Mouse (Mus musculus) liver, embryonic 15.5 days (tissue): ENCODE results near the gene Klk1b22. TPM values are rescaled to one million over a fixed set of nuclear protein-coding genes. Genes with fewer than 3 reads are reported as not detected.
"Not testable (repeated sequence)": the region's sequence is repeated elsewhere in the genome, so short reads cannot be mapped to it uniquely, and the experiment has no call there.

ENCODE experiments used
- ATAC-seq: fragments of 200-750 bp; cut with Nextera tagmentation; 2 replicates; pipeline ENCODE4 v1.8.0; 2017; ENCODE audit warnings: moderate number of reproducible peaks, mild to moderate bottlenecking, moderate library complexity; ENCODE audit not compliant: insufficient read depth
- H3K27ac ChIP-seq: fragments of 300-500 bp; sonication (generic); replicated peaks from 2 replicates; pipeline ENCODE4 v1.5.1; 2015; ENCODE audit warnings: mild to moderate bottlenecking, inconsistent platforms
- H3K27me3 ChIP-seq: fragments of 300-500 bp; sonication (generic); 2 replicates; pipeline ENCODE4 v1.6.1; 2015; ENCODE audit warnings: mild to moderate bottlenecking, inconsistent platforms
- H3K36me3 ChIP-seq: fragments of 300-500 bp; sonication (generic); replicated peaks from 2 replicates; pipeline ENCODE4 v1.6.1; 2015; ENCODE audit warnings: moderate library complexity, mild to moderate bottlenecking, inconsistent platforms
- H3K4me1 ChIP-seq: fragments of 300-500 bp; sonication (generic); replicated peaks from 2 replicates; pipeline ENCODE4 v1.6.1; 2015; ENCODE audit warnings: inconsistent platforms
- H3K4me2 ChIP-seq: fragments of 300-500 bp; sonication (generic); 2 replicates; pipeline ENCODE4 v1.6.1; 2015; ENCODE audit warnings: moderate library complexity, mild to moderate bottlenecking, inconsistent platforms
- H3K4me3 ChIP-seq: fragments of 300-500 bp; sonication (generic); replicated peaks from 2 replicates; pipeline ENCODE4 v1.5.1; 2015; ENCODE audit warnings: mild to moderate bottlenecking, inconsistent platforms
- H3K9ac ChIP-seq: fragments of 300-500 bp; sonication (generic); 2 replicates; pipeline ENCODE4 v1.6.1; 2015; ENCODE audit warnings: moderate library complexity, mild to moderate bottlenecking, inconsistent platforms
- H3K9me3 ChIP-seq: fragments of 300-500 bp; sonication (generic); replicated peaks from 2 replicates; pipeline ENCODE4 v1.6.1; 2016; ENCODE audit warnings: inconsistent platforms
- WGBS: fragments of 180-500 bp; shearing (Covaris S2); methylation state at CpG from one replicate; pipeline ENCODE4 v1.1.7; 2015; ENCODE audit warnings: mixed read lengths; ENCODE audit not compliant: insufficient replicate concordance; 5-methylcytosine and 5-hydroxymethylcytosine counted together
- polyA plus RNA-seq: library from polyadenylated mRNA; unstranded; fragments of >200 nt; fragmentation: Nextera tagmentation; extraction: Ambion mirVana; gene quantifications from 2 replicates; pipeline ENCODE4 v1.2.1, GENCODE M21; 2015

Gene Klk1b22
- not detected in 2 replicates for polyA plus RNA-seq

DNA sequence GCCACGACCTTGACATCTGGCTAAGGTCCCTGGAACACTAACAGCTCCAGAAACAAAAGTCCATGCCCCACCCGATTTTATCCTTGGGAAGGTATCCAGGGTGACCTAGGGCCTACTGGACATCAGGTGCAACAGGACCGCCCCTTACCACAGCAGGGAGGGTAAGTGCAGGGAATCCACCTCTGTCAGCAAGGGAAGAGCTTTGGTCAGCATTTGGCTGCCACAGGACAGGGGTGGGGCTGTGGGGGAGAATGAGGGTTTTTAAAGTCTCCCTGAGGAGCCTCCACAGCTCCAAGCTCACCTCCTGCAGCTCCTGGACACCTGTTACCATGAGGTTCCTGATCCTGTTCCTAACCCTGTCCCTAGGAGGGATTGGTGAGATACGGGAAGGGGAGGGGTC is at the start of gene Klk1b22:
Gene Klk1b22, plus strand, starts transcription at position 301 of the 400 bp plus-strand sequence.
- H3K4me1 ChIP-seq: no peaks in the 10 kb centered on the region
- H3K36me3 ChIP-seq: no peaks in the 10 kb centered on the region
- no peak within 1 kb of the TSS for H3K4me3 ChIP-seq
- no peaks in the 10 kb centered on the region for H3K9me3 ChIP-seq
- no peaks in the 10 kb centered on the region for H3K27me3 ChIP-seq
- H3K9ac ChIP-seq: no peak within 1 kb of the TSS
- WGBS: 44% methylated on average over 4 of the region's 4 CpGs
- H3K27ac ChIP-seq: no peak within 1 kb of the TSS
- no peak for ATAC-seq
- H3K4me2 ChIP-seq: no peak within 1 kb of the TSS

- no peak overlapping the region for H3K27ac ChIP-seq
- no peak overlapping the region for H3K4me2 ChIP-seq
- no peak for ATAC-seq
- WGBS: 46% methylated on average over 2 of the region's 2 CpGs
- H3K9ac ChIP-seq: no peak overlapping the region
- no peaks in the 10 kb centered on the region for H3K36me3 ChIP-seq
- H3K27me3 ChIP-seq: no peaks in the 10 kb centered on the region
- no peaks in the 10 kb centered on the region for H3K4me1 ChIP-seq
- H3K4me3 ChIP-seq: no peak overlapping the region
- H3K9me3 ChIP-seq: no peaks in the 10 kb centered on the region
These were observed 40.4 kb upstream of the Klk1b22 start for GRCm38 (mm10) chr7:44072117-44072516.

DNA sequence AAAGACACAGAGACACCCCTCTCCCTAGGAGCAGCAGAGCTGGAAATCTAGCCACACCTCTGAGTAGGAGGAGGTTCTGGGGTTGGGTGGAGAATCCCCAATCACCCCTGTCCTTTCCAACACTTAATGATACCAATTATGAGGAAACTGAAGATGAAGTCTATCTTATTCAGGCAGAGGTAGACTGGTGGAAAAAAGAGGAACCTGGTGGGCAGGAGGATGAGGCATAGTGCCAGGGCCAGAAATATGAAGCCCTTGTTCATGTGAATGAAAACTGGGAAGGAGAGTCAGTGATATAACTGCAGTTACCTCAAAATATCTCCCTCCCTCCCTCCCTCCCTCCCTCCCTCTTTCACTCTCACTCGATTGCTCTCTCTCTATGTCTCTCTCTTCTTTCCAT is 34.8 kb upstream of the Klk1b22 start:
- no peak overlapping the region for H3K27ac ChIP-seq

DNA sequence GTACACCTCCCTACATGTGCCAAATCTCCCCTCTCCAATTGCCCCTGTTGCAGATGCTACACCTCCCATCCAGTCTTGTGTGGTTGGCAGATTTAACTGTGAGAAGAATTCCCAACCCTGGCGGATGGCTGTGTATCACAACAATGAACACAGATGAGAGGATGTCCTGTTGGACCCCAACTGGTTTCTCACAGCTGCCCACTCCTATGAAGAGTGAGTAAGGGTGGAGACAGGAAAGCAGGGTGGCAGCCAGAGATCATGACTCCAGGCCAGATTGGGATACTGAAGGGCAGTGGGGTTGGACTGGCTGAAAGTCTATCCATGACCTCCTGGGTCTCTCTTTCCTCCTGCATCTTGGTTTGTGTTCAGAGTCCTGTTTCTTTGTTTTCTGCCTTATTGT is 16.4 kb upstream of the Klk1b22 start:
- H3K4me3 ChIP-seq: no peak overlapping the region
- no peaks in the 10 kb centered on the region for H3K4me1 ChIP-seq
- no peak overlapping the region for H3K27ac ChIP-seq
- H3K9me3 ChIP-seq: no peaks in the 10 kb centered on the region
- no peaks in the 10 kb centered on the region for H3K36me3 ChIP-seq
- no peak for ATAC-seq
- no peak overlapping the region for H3K9ac ChIP-seq
- 53% methylated on average over 1 of the region's 1 CpGs for WGBS
- no peak overlapping the region for H3K4me2 ChIP-seq
- no peaks in the 10 kb centered on the region for H3K27me3 ChIP-seq

More for the DNA sequence above, 34.8 kb upstream of the Klk1b22 start:
- Histone ChIP-seq H3K36me3 (no peaks in the 10 kb centered on the region), H3K9ac (no peak overlapping the region), H3K9me3 (no peaks in the 10 kb centered on the region), H3K27me3 (no peaks in the 10 kb centered on the region), H3K4me2 (no peak overlapping the region), H3K4me1 (no peaks in the 10 kb centered on the region), H3K4me3 (no peak overlapping the region)
- 38% methylated on average over 1 of the region's 1 CpGs for WGBS
- no peak for ATAC-seq

GRCm38 (mm10) chr7:44102028-44102427 is 10.4 kb upstream of the Klk1b22 start, which contains the start of gene Klk1b21:
Gene Klk1b21, plus strand, starts transcription at chr7:44102328.
- ATAC-seq, H3K4me2 ChIP-seq, H3K4me3 ChIP-seq, H3K36me3 ChIP-seq, H3K27me3 ChIP-seq, H3K9me3 ChIP-seq, H3K4me1 ChIP-seq, H3K27ac ChIP-seq, H3K9ac ChIP-seq: not testable (repeated sequence)
- WGBS: 58% methylated on average over 3 of the region's 3 CpGs

GRCm38 (mm10) chr7:44123445-44123844 is 11.0 kb downstream of the Klk1b22 start:
- no peaks in the 10 kb centered on the region for H3K4me1 ChIP-seq
- no peak overlapping the region for H3K4me3 ChIP-seq
- no peak overlapping the region for H3K9ac ChIP-seq
- no peaks in the 10 kb centered on the region for H3K27me3 ChIP-seq
- 60% methylated on average over 6 of the region's 6 CpGs for WGBS
- no peaks in the 10 kb centered on the region for H3K9me3 ChIP-seq
- no peak for ATAC-seq
- H3K4me2 ChIP-seq: no peak overlapping the region
- no peaks in the 10 kb centered on the region for H3K36me3 ChIP-seq
- no peak overlapping the region for H3K27ac ChIP-seq

- H3K9ac ChIP-seq: no peak within 1 kb of the TSS
- H3K4me1 ChIP-seq: no peaks in the 10 kb centered on the region
- no peak within 1 kb of the TSS for H3K4me2 ChIP-seq
- ATAC-seq: no peak
- H3K4me3 ChIP-seq: no peak within 1 kb of the TSS
- H3K27ac ChIP-seq: no peak within 1 kb of the TSS
- H3K36me3 ChIP-seq: no peaks in the 10 kb centered on the region
- H3K9me3 ChIP-seq: no peaks in the 10 kb centered on the region
- no peaks in the 10 kb centered on the region for H3K27me3 ChIP-seq
- 66% methylated on average over 3 of the region's 3 CpGs for WGBS
These were observed 24.0 kb downstream of the Klk1b22 start, which contains the start of gene Klk1b16 for GRCm38 (mm10) chr7:44136467-44136866. Gene Klk1b16, plus strand, starts transcription at chr7:44136767.

Other genes with a start within 250 kb of the Klk1b22 start
- not detected in 2 replicates for gene Klk4, start 231.5 kb upstream of the Klk1b22 start, polyA plus RNA-seq
- gene Klk15, start 178.9 kb upstream of the Klk1b22 start, polyA plus RNA-seq: not detected in 2 replicates
- gene Klk1b8, start 162.0 kb upstream of the Klk1b22 start, polyA plus RNA-seq: not detected in 2 replicates
- not detected in 2 replicates for gene Klk1b1, start 145.9 kb upstream of the Klk1b22 start, polyA plus RNA-seq
- not detected in 2 replicates for gene Klk1b9, start 136.6 kb upstream of the Klk1b22 start, polyA plus RNA-seq
- gene Klk1b11, start 116.8 kb upstream of the Klk1b22 start, polyA plus RNA-seq: not detected in 2 replicates
- 0.12 and 0.14 TPM in 2 replicates for gene Klk1b26, start 100.5 kb upstream of the Klk1b22 start, polyA plus RNA-seq
- gene Klk1b27, start 60.4 kb upstream of the Klk1b22 start, polyA plus RNA-seq: not detected in 2 replicates
- not detected in 2 replicates for gene Klk1b21, start 10.3 kb upstream of the Klk1b22 start, polyA plus RNA-seq
- not detected in 2 replicates for gene Klk1b16, start 24.1 kb downstream of the Klk1b22 start, polyA plus RNA-seq
- not detected in 2 replicates for gene Klk1b24, start 75.6 kb downstream of the Klk1b22 start, polyA plus RNA-seq
- not detected in 2 replicates for gene Klk1b3, start 85.5 kb downstream of the Klk1b22 start, polyA plus RNA-seq
- gene Klk1b4, start 94.8 kb downstream of the Klk1b22 start, polyA plus RNA-seq: not detected in 2 replicates
- not detected in 2 replicates for gene Klk1b5, start 103.3 kb downstream of the Klk1b22 start, polyA plus RNA-seq
- 0.16 TPM in 1 of 2 replicates, not detected in the other for gene Klk1, start 112.7 kb downstream of the Klk1b22 start, polyA plus RNA-seq
- 0.07 TPM in 1 of 2 replicates, not detected in the other for gene Gm36864, start 123.5 kb downstream of the Klk1b22 start, polyA plus RNA-seq
- gene 1700028J19Rik, start 134.0 kb downstream of the Klk1b22 start, polyA plus RNA-seq: 0.94 and 1.2 TPM in 2 replicates
- 28.0 and 30.3 TPM in 2 replicates for gene 2410002F23Rik, start 134.0 kb downstream of the Klk1b22 start, polyA plus RNA-seq
- gene Acp4, start 144.7 kb downstream of the Klk1b22 start, polyA plus RNA-seq: 0.14 TPM in 1 of 2 replicates, not detected in the other
- gene Gm15517, start 148.8 kb downstream of the Klk1b22 start, polyA plus RNA-seq: not detected in 2 replicates
- gene Clec11a, start 194.2 kb downstream of the Klk1b22 start, polyA plus RNA-seq: 0.54 and 0.63 TPM in 2 replicates
- 0.05 and 0.06 TPM in 2 replicates for gene Shank1, start 197.6 kb downstream of the Klk1b22 start, polyA plus RNA-seq